In genomic region chr9:107709697-107710483, GRCm38 (mm10) we compare ENCODE assay signal across 8 mouse cellular contexts. TPM values are rescaled to one million over a fixed set of nuclear protein-coding genes. Genes with fewer than 3 reads are reported as not detected.
DNase-seq lines count a peak whose midpoint lies in the region; ATAC-seq and TF ChIP-seq lines count a peak whose summit lies in the region.

Gene Sema3f (minus strand): TSS chr9:107710475.

- no peaks in the 10 kb centered on the region for H3K9me3 ChIP-seq in intestine, postnatal 0 days (ENCODE audit: control insufficient read depth)
- H3K9me3 ChIP-seq in limb, embryonic 12.5 days, result no peaks in the 10 kb centered on the region
- H3K9me3 ChIP-seq in midbrain, embryonic 13.5 days, result no peaks in the 10 kb centered on the region

- H3K36me3 ChIP-seq in intestine, postnatal 0 days (ENCODE audit: control insufficient read depth, insufficient read depth), result 0 out of 2 replicates have a peak, but pooled peaks cover 7% of the 10 kb centered on the region
- peaks cover 11% of the 10 kb centered on the region for H3K36me3 ChIP-seq in limb, embryonic 12.5 days
- peaks cover 7% of the 10 kb centered on the region for H3K36me3 ChIP-seq in midbrain, embryonic 13.5 days
- H3K36me3 ChIP-seq in spleen, adult 2 months (ENCODE audit: control insufficient read depth, insufficient read depth, low read length), result no peaks in the 10 kb centered on the region

- DNase-seq in 3134 (ENCODE audit: extremely low read depth, insufficient read length, low spot score), result peak; percentile 87
- DNase-seq in adrenal gland, adult 8-10 months, result peak; percentile 69
- peak; percentile 84 for DNase-seq in embryo, embryonic 9.5 days (ENCODE audit: extremely low spot score)
- peak; percentile 33 to 57 for DNase-seq in spleen, adult 2 months (ENCODE audit: low read depth in 1 of 2, low spot score in 2 of 2)

- H3K9ac ChIP-seq in intestine, postnatal 0 days (ENCODE audit: low read depth, low read length), result peak within 1 kb of the TSS; percentile 72
- peak within 1 kb of the TSS; percentile 98 for H3K9ac ChIP-seq in limb, embryonic 12.5 days (replicated peaks)
- peak within 1 kb of the TSS; percentile 98 for H3K9ac ChIP-seq in midbrain, embryonic 13.5 days (replicated peaks)

- no peak for TF ChIP-seq POLR2A in spleen, adult 2 months (IDR thresholded peaks at IDR 0.05; ENCODE audit: low read depth, low read length)

- peak; percentile 79 for TF ChIP-seq CTCF in intestine, postnatal 0 days (IDR thresholded peaks at IDR 0.05; ENCODE audit: low read depth)
- no peak for TF ChIP-seq CTCF in spleen, adult 2 months (IDR thresholded peaks at IDR 0.05; ENCODE audit: extremely low read depth, insufficient read depth, insufficient read length, insufficient replicate concordance)

- peak within 1 kb of the TSS; percentile 59 for H3K4me3 ChIP-seq in intestine, postnatal 0 days (ENCODE audit: low read depth, low read length)
- H3K4me3 ChIP-seq in limb, embryonic 12.5 days (replicated peaks), result peak within 1 kb of the TSS; percentile 94
- peak within 1 kb of the TSS; percentile 88 for H3K4me3 ChIP-seq in midbrain, embryonic 13.5 days (replicated peaks)
- H3K4me3 ChIP-seq in spleen, adult 2 months (ENCODE audit: extremely low read depth, insufficient read depth, insufficient read length), result peak within 1 kb of the TSS; percentile 61; the same call in 1 of the 2 replicates

- peak within 1 kb of the TSS; percentile 99 for H3K4me2 ChIP-seq in intestine, postnatal 0 days (replicated peaks; ENCODE audit: low read depth)
- peak within 1 kb of the TSS; percentile 94 for H3K4me2 ChIP-seq in limb, embryonic 12.5 days
- H3K4me2 ChIP-seq in midbrain, embryonic 13.5 days (replicated peaks), result peak within 1 kb of the TSS; percentile 89

- peaks cover 4% of the 10 kb centered on the region; the same call in 1 of the 2 replicates for H3K27me3 ChIP-seq in intestine, postnatal 0 days (replicated peaks; ENCODE audit: control insufficient read depth, insufficient read depth, low read length)
- H3K27me3 ChIP-seq in limb, embryonic 12.5 days, result no peaks in the 10 kb centered on the region
- 0 out of 2 replicates have a peak, but pooled peaks cover 6% of the 10 kb centered on the region for H3K27me3 ChIP-seq in midbrain, embryonic 13.5 days
- H3K27me3 ChIP-seq in spleen, adult 2 months (ENCODE audit: control insufficient read depth, insufficient read depth, low read length), result peaks cover 15% of the 10 kb centered on the region

- peaks cover 3% of the 10 kb centered on the region; the same call in 1 of the 2 replicates for H3K4me1 ChIP-seq in intestine, postnatal 0 days (replicated peaks; ENCODE audit: control insufficient read depth, insufficient read depth, low read length)
- peaks cover 52% of the 10 kb centered on the region for H3K4me1 ChIP-seq in limb, embryonic 12.5 days (replicated peaks)
- peaks cover 58% of the 10 kb centered on the region for H3K4me1 ChIP-seq in midbrain, embryonic 13.5 days (replicated peaks)
- peaks cover 6% of the 10 kb centered on the region for H3K4me1 ChIP-seq in spleen, adult 2 months (ENCODE audit: control insufficient read depth, insufficient read depth, insufficient read length)

- ATAC-seq in granulocyte monocyte progenitor cell, adult 5-6 weeks (replicated peaks; ENCODE audit: poor library complexity, severe bottlenecking), result peak; percentile 81
- ATAC-seq in intestine, postnatal 0 days, result peak; percentile 86
- peak; percentile 61 for ATAC-seq in limb, embryonic 12.5 days (ENCODE audit: insufficient number of reproducible peaks, insufficient read depth, low FRiP score, low TSS enrichment, low read depth)
- ATAC-seq in midbrain, embryonic 13.5 days, result peak; percentile 78

- peak within 1 kb of the TSS; percentile 66; the same call in 1 of the 2 replicates for H3K27ac ChIP-seq in intestine, postnatal 0 days (ENCODE audit: low read depth, low read length)
- H3K27ac ChIP-seq in limb, embryonic 12.5 days, result peak within 1 kb of the TSS; percentile 97
- H3K27ac ChIP-seq in midbrain, embryonic 13.5 days, result peak within 1 kb of the TSS; percentile 94
- peak within 1 kb of the TSS; percentile 13; the same call in 1 of the 2 replicates for H3K27ac ChIP-seq in spleen, adult 2 months (ENCODE audit: insufficient read depth, low read length)

- WGBS in intestine, postnatal 0 days, result 2% methylated on average over 46 of the region's 86 CpGs
- under 1% methylated on average over 76 of the region's 86 CpGs for WGBS in limb, embryonic 12.5 days
- WGBS in midbrain, embryonic 13.5 days, result under 1% methylated on average over 64 of the region's 86 CpGs
- 2% methylated on average over 71 of the region's 86 CpGs for WGBS in spleen, adult 2 months

RNA-seq across cellular contexts. Expression of gene Sema3f, which starts in this region (rescaled TPM):
- total RNA-seq in adrenal gland, adult 8-10 months (2022), result 10 to 100 TPM; 25.0 to 41.2 (median 29.8) TPM
- 2.6 TPM in 1 of 2 replicates, not detected in the other for total RNA-seq in granulocyte monocyte progenitor cell, adult 5-6 weeks (2014; fragmentation: Nextera tagmentation)
- not detected in 2 replicates for total RNA-seq in granulocyte monocyte progenitor cell, adult 5-6 weeks (2017)
- 3.9 and 4.4 TPM in 2 replicates for polyA plus RNA-seq in intestine, postnatal 0 days (2015; fragmentation: Nextera tagmentation; extraction: Ambion mirVana)
- polyA plus RNA-seq in limb, embryonic 12.5 days (2016; fragmentation: Nextera tagmentation; extraction: Ambion mirVana), result 47.6 and 53.5 TPM in 2 replicates
- 18.9 and 24.6 TPM in 2 replicates for polyA plus RNA-seq in midbrain, embryonic 13.5 days (2015; fragmentation: Nextera tagmentation; extraction: Ambion mirVana)
- polyA plus RNA-seq in spleen, adult 2 months (2012; rRNA removed), result 61.1 and 61.6 TPM in 2 replicates

Comparison
In these comparisons a context has a peak if more than half of its experiments do, and no peak if none do; other contexts are left out.
1. Peak in every context shown above with its lines: DNase-seq, ATAC-seq, H3K4me3 ChIP-seq and H3K27ac ChIP-seq.
2. RNA of gene Sema3f (total RNA-seq): 25.0 to 41.2 TPM in adrenal gland, adult 8-10 months; 2.6 TPM in granulocyte monocyte progenitor cell, adult 5-6 weeks; every median in the first group is over 4 times any median in the second.
3. H3K27ac ChIP-seq: peak in every context shown above with its lines; median percentile 97 in limb, embryonic 12.5 days; 94 in midbrain, embryonic 13.5 days; 66 in intestine, postnatal 0 days; 13 in spleen, adult 2 months.